Mouse (Mus musculus) limb, embryonic 10.5 days (tissue): ENCODE data around the gene Spata5. TPM values are rescaled to one million over a fixed set of nuclear protein-coding genes. Genes with fewer than 3 reads are reported as not detected.

Source experiments
- DNase-seq: peaks from one replicate; pipeline ENCODE4 v3.0.0-alpha.2; 2017; ENCODE audit warnings: low spot score
- H3K27ac ChIP-seq: fragments of 300-500 bp; sonication (generic); 2 replicates; pipeline ENCODE4 v1.5.1; 2016; ENCODE audit warnings: mild to moderate bottlenecking
- H3K27me3 ChIP-seq: fragments of 300-500 bp; sonication (generic); 2 replicates; pipeline ENCODE4 v1.6.1; 2016; ENCODE audit warnings: low read depth, mild to moderate bottlenecking; ENCODE audit not compliant: poor library complexity, severe bottlenecking
- H3K36me3 ChIP-seq: fragments of 300-500 bp; sonication (generic); 2 replicates; pipeline ENCODE4 v1.6.1; 2016; ENCODE audit warnings: mild to moderate bottlenecking, moderate library complexity
- H3K4me1 ChIP-seq: fragments of 300-500 bp; sonication (generic); 2 replicates; pipeline ENCODE4 v1.6.1; 2016
- H3K4me3 ChIP-seq: fragments of 300-500 bp; sonication (generic); 2 replicates; pipeline ENCODE4 v1.5.1; 2016; ENCODE audit warnings: mild to moderate bottlenecking, moderate library complexity
- H3K9me3 ChIP-seq: fragments of 300-500 bp; sonication (generic); replicated peaks from 2 replicates; pipeline ENCODE4 v1.6.1; 2016; ENCODE audit warnings: mild to moderate bottlenecking
- WGBS: fragments of 180-500 bp; shearing (Covaris S2); methylation state at CpG from one replicate; pipeline ENCODE4 v1.1.7; 2016; 5-methylcytosine and 5-hydroxymethylcytosine counted together
- polyA plus RNA-seq: library from polyadenylated mRNA; unstranded; fragments of >200 nt; fragmentation: Nextera tagmentation; extraction: Ambion mirVana; gene quantifications from 2 replicates; pipeline ENCODE4 v1.2.1, GENCODE M21; 2016

Gene Spata5
- polyA plus RNA-seq, 1 experiment from 2014 or later = 53.3 TPM

- H3K27me3 ChIP-seq = no peaks in the 10 kb centered on the region
- H3K9me3 ChIP-seq = no peaks in the 10 kb centered on the region
- whole genome bisulfite sequencing = 98% methylated on average over 9 of the region's 9 CpGs
- no peaks in the 10 kb centered on the region for H3K36me3 ChIP-seq
- no peak overlapping the region for H3K4me3 ChIP-seq
- no peak for DNase-seq
- peaks cover 10% of the 10 kb centered on the region; the same call in 1 of the 2 replicates for H3K4me1 ChIP-seq
- H3K27ac ChIP-seq = no peak overlapping the region
These were observed 182.7 kb downstream of the Spata5 start for GRCm38 (mm10) chr3:37602356-37602755.

- WGBS = 85% methylated on average over 7 of the region's 7 CpGs
- no peaks in the 10 kb centered on the region for H3K9me3 ChIP-seq
- H3K4me1 ChIP-seq = peaks cover 9% of the 10 kb centered on the region; the same call in 1 of the 2 replicates
- no peaks in the 10 kb centered on the region for H3K36me3 ChIP-seq
- H3K27me3 ChIP-seq = no peaks in the 10 kb centered on the region
- H3K27ac ChIP-seq = no peak overlapping the region
- no peak for DNase-seq
- H3K4me3 ChIP-seq = no peak overlapping the region
These were observed 183.2 kb downstream of the Spata5 start for GRCm38 (mm10) chr3:37602890-37603289.

GRCm38 (mm10) chr3:37603541-37603940 lies 183.8 kb downstream of the Spata5 start:
- H3K36me3 ChIP-seq = no peaks in the 10 kb centered on the region
- 86% methylated on average over 3 of the region's 3 CpGs for WGBS
- no peaks in the 10 kb centered on the region for H3K9me3 ChIP-seq
- no peak overlapping the region for H3K4me3 ChIP-seq
- no peaks in the 10 kb centered on the region for H3K27me3 ChIP-seq
- H3K4me1 ChIP-seq = peaks cover 9% of the 10 kb centered on the region; the same call in 1 of the 2 replicates
- no peak for DNase-seq
- no peak overlapping the region for H3K27ac ChIP-seq

- Histone ChIP-seq H3K4me1 (peaks cover 9% of the 10 kb centered on the region; the same call in 1 of the 2 replicates), H3K27ac (no peak overlapping the region), H3K4me3 (no peak overlapping the region), H3K36me3 (no peaks in the 10 kb centered on the region), H3K9me3 (no peaks in the 10 kb centered on the region), H3K27me3 (no peaks in the 10 kb centered on the region)
- WGBS = 73% methylated on average over 13 of the region's 13 CpGs
- DNase-seq = no peak
These were observed 185.5 kb downstream of the Spata5 start for GRCm38 (mm10) chr3:37604976-37605875.

GRCm38 (mm10) chr3:37605876-37606238 lies 186.2 kb downstream of the Spata5 start:
- H3K9me3 ChIP-seq = no peaks in the 10 kb centered on the region
- no peaks in the 10 kb centered on the region for H3K36me3 ChIP-seq
- no peak for DNase-seq
- peaks cover 9% of the 10 kb centered on the region; the same call in 1 of the 2 replicates for H3K4me1 ChIP-seq
- H3K27me3 ChIP-seq = no peaks in the 10 kb centered on the region
- no peak overlapping the region for H3K4me3 ChIP-seq
- no peak overlapping the region for H3K27ac ChIP-seq
- WGBS = 96% methylated on average over 10 of the region's 10 CpGs

GRCm38 (mm10) chr3:37608926-37609325 lies 189.2 kb downstream of the Spata5 start:
- no peak overlapping the region for H3K27ac ChIP-seq
- H3K36me3 ChIP-seq = no peaks in the 10 kb centered on the region
- H3K27me3 ChIP-seq = no peaks in the 10 kb centered on the region
- H3K9me3 ChIP-seq = no peaks in the 10 kb centered on the region
- no peak overlapping the region for H3K4me3 ChIP-seq
- peaks cover 9% of the 10 kb centered on the region; the same call in 1 of the 2 replicates for H3K4me1 ChIP-seq
- no peak for DNase-seq
- 82% methylated on average over 4 of the region's 4 CpGs for WGBS

GRCm38 (mm10) chr3:37610670-37611069 lies 191.0 kb downstream of the Spata5 start:
- no peak overlapping the region for H3K27ac ChIP-seq
- no peak overlapping the region for H3K4me3 ChIP-seq
- H3K4me1 ChIP-seq = peaks cover 14% of the 10 kb centered on the region; the same call in 1 of the 2 replicates
- WGBS = 92% methylated on average over 2 of the region's 2 CpGs
- no peaks in the 10 kb centered on the region for H3K36me3 ChIP-seq
- H3K27me3 ChIP-seq = no peaks in the 10 kb centered on the region
- DNase-seq = no peak
- no peaks in the 10 kb centered on the region for H3K9me3 ChIP-seq

GRCm38 (mm10) chr3:37613722-37614121 lies 194.0 kb downstream of the Spata5 start:
- no peaks in the 10 kb centered on the region for H3K27me3 ChIP-seq
- H3K9me3 ChIP-seq = no peaks in the 10 kb centered on the region
- DNase-seq = no peak
- 82% methylated on average over 10 of the region's 10 CpGs for WGBS
- no peak overlapping the region for H3K27ac ChIP-seq
- no peak overlapping the region for H3K4me3 ChIP-seq
- peaks cover 27% of the 10 kb centered on the region for H3K4me1 ChIP-seq
- H3K36me3 ChIP-seq = no peaks in the 10 kb centered on the region

GRCm38 (mm10) chr3:37614878-37615650 lies 195.4 kb downstream of the Spata5 start:
- 82% methylated on average over 10 of the region's 10 CpGs for WGBS
- H3K4me1 ChIP-seq = peaks cover 27% of the 10 kb centered on the region

GRCm38 (mm10) chr3:37616586-37617547 lies 197.2 kb downstream of the Spata5 start:
- Histone ChIP-seq H3K36me3 (no peaks in the 10 kb centered on the region), H3K27me3 (no peaks in the 10 kb centered on the region), H3K4me3 (no peak overlapping the region), H3K27ac (peak overlapping the region; percentile 78), H3K9me3 (no peaks in the 10 kb centered on the region), H3K4me1 (peaks cover 27% of the 10 kb centered on the region)
- peak; percentile 37 for DNase-seq
- 55% methylated on average over 21 of the region's 21 CpGs for WGBS

More at GRCm38 (mm10) chr3:37614878-37615650, 195.4 kb downstream of the Spata5 start:
- Histone ChIP-seq H3K36me3 (no peaks in the 10 kb centered on the region), H3K4me3 (no peak overlapping the region), H3K27ac (peak overlapping the region; percentile 25; the same call in 1 of the 2 replicates), H3K27me3 (no peaks in the 10 kb centered on the region), H3K9me3 (no peaks in the 10 kb centered on the region)
- no peak for DNase-seq
